Mouse (Mus musculus) erythroblast, adult 5-6 weeks (primary cell): ENCODE data around the gene Gm8005. TPM values are rescaled to one million over a fixed set of nuclear protein-coding genes. Genes with fewer than 3 reads are reported as not detected.
"Not testable (repeated sequence)": the region's sequence is repeated elsewhere in the genome, so short reads cannot be mapped to it uniquely, and the experiment has no call there.

ENCODE experiments used
- ATAC-seq: replicated peaks from 2 replicates; pipeline ENCODE4 v1.8.0; 2016; ENCODE audit warnings: moderate number of reproducible peaks, mild to moderate bottlenecking, moderate TSS enrichment, inconsistent platforms; ENCODE audit not compliant: poor library complexity, low FRiP score, severe bottlenecking
- total RNA-seq, 2 experiments: library from RNA; stranded (forward) in 1 of 2; stranded (reverse) in 1 of 2; fragments of 150-400 nt in 1 of 2; fragments of 200-764, 138-1000 nt in 1 of 2; gene quantifications; 2 replicates each; pipeline versions ENCODE4 v1.2.3 to v1.2.4; 2015 to 2017; ENCODE audit warnings: low replicate concordance in 2 of 2

Gene Gm8005
- not detected in 2 replicates for total RNA-seq (2015; ENCODE audit: low replicate concordance)
- not detected in 2 replicates for total RNA-seq (2017; ENCODE audit: low replicate concordance)

- ATAC-seq: not testable (repeated sequence)
Observed at GRCm38 (mm10) chr14:42439573-42439972, at the start of gene Gm8005. TSS of gene Gm8005 (minus strand) at chr14:42439673.

DNA sequence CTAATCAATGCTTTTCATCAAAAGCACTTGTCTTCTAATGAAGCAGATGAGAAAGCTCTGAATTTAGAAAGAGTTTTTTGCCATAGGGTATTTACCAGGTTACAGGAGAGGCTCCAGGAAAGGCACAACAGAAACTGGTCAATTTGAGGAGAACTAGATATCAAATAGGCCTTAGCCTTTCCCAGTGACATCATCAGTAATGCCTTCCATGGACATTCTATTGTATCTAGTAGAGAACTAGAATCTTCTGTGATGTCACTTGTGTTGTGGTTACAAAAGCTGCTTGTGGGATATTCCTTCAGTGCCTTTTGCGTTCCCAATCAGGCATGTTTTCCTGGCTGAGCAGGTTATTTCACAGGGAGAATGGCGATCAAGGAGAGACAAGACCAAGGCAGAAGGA is 24.1 kb upstream of the Gm8005 start, which contains the start of gene Gm8011:
Gene Gm8011 (plus strand): TSS at position 301 of the 400 bp plus-strand sequence.
- not testable (repeated sequence) for ATAC-seq

Other genes starting within 250 kb of the Gm8005 start
- gene Gm3573, start 248.9 kb downstream of the Gm8005 start, total RNA-seq (2015; ENCODE audit: low replicate concordance): not detected in 2 replicates
- not detected in 2 replicates for gene Gm3573, start 248.9 kb downstream of the Gm8005 start, total RNA-seq (2017; ENCODE audit: low replicate concordance)
- not detected in 2 replicates for gene Gm17026, start 179.6 kb downstream of the Gm8005 start, total RNA-seq (2015; ENCODE audit: low replicate concordance)
- gene Gm17026, start 179.6 kb downstream of the Gm8005 start, total RNA-seq (2017; ENCODE audit: low replicate concordance): not detected in 2 replicates
- not detected in 2 replicates for gene Gm9611, start 142.3 kb downstream of the Gm8005 start, total RNA-seq (2015; ENCODE audit: low replicate concordance)
- not detected in 2 replicates for gene Gm9611, start 142.3 kb downstream of the Gm8005 start, total RNA-seq (2017; ENCODE audit: low replicate concordance)
- gene Gm7995, start 129.5 kb downstream of the Gm8005 start, total RNA-seq (2015; ENCODE audit: low replicate concordance): not detected in 2 replicates
- not detected in 2 replicates for gene Gm7995, start 129.5 kb downstream of the Gm8005 start, total RNA-seq (2017; ENCODE audit: low replicate concordance)
- not detected in 2 replicates for gene Gm8011, start 24.2 kb upstream of the Gm8005 start, total RNA-seq (2015; ENCODE audit: low replicate concordance)
- not detected in 2 replicates for gene Gm8011, start 24.2 kb upstream of the Gm8005 start, total RNA-seq (2017; ENCODE audit: low replicate concordance)
- not detected in 2 replicates for gene Gm8020, start 62.7 kb upstream of the Gm8005 start, total RNA-seq (2015; ENCODE audit: low replicate concordance)
- gene Gm8020, start 62.7 kb upstream of the Gm8005 start, total RNA-seq (2017; ENCODE audit: low replicate concordance): not detected in 2 replicates
- gene Gm8024, start 84.6 kb upstream of the Gm8005 start, total RNA-seq (2015; ENCODE audit: low replicate concordance): not detected in 2 replicates
- not detected in 2 replicates for gene Gm8024, start 84.6 kb upstream of the Gm8005 start, total RNA-seq (2017; ENCODE audit: low replicate concordance)
- gene Gm17124, start 160.2 kb upstream of the Gm8005 start, total RNA-seq (2015; ENCODE audit: low replicate concordance): not detected in 2 replicates
- not detected in 2 replicates for gene Gm17124, start 160.2 kb upstream of the Gm8005 start, total RNA-seq (2017; ENCODE audit: low replicate concordance)
- gene Gm3633, start 202.2 kb upstream of the Gm8005 start, total RNA-seq (2015; ENCODE audit: low replicate concordance): not detected in 2 replicates
- gene Gm3633, start 202.2 kb upstream of the Gm8005 start, total RNA-seq (2017; ENCODE audit: low replicate concordance): not detected in 2 replicates
- gene Gm10378, start 216.3 kb upstream of the Gm8005 start, total RNA-seq (2015; ENCODE audit: low replicate concordance): not detected in 2 replicates
- gene Gm10378, start 216.3 kb upstream of the Gm8005 start, total RNA-seq (2017; ENCODE audit: low replicate concordance): not detected in 2 replicates